Mouse (Mus musculus) CH12.LX (cell line): ENCODE data around the gene Ino80d. TPM values are rescaled to one million over a fixed set of nuclear protein-coding genes. Genes with fewer than 3 reads are reported as not detected.
A peak's percentile ranks its signal among the peaks of the same experiment; 100 is the strongest.

ENCODE experiments used
- DNase-seq: peaks from one replicate; pipeline ENCODE4 v3.0.0-alpha.2; 2013; ENCODE audit errors: extremely low read depth
- H3K27ac ChIP-seq: 2 replicates; pipeline ENCODE4 v1.5.1; 2012; ENCODE audit warnings: low read depth, mild to moderate bottlenecking, control low read depth, moderate library complexity; ENCODE audit not compliant: insufficient read depth
- H3K27me3 ChIP-seq: replicated peaks from 2 replicates; pipeline ENCODE3; 2012; ENCODE audit warnings: inconsistent platforms
- H3K36me3 ChIP-seq, 2 experiments: replicated peaks in 1 of 2; 2 replicates each; pipeline versions ENCODE3 to v1.6.1; 2012; ENCODE audit warnings: inconsistent platforms in 1 of 2, low read length in 1 of 2, mild to moderate bottlenecking in 1 of 2, mixed read lengths in 1 of 2, moderate library complexity in 1 of 2; ENCODE audit not compliant: control insufficient read depth in 1 of 2, insufficient read depth in 1 of 2
- H3K4me1 ChIP-seq, 2 experiments: 2 replicates each; pipeline ENCODE4 v1.6.1; 2012; ENCODE audit warnings: inconsistent platforms in 1 of 2, moderate library complexity in 1 of 2; ENCODE audit not compliant: insufficient read depth in 2 of 2, control insufficient read depth in 1 of 2
- H3K4me2 ChIP-seq: 2 replicates; pipeline ENCODE4 v1.6.1; 2012; ENCODE audit warnings: low read depth, mild to moderate bottlenecking, control low read depth; ENCODE audit not compliant: poor library complexity, insufficient read depth, severe bottlenecking
- H3K4me3 ChIP-seq, 3 experiments: fragments of 150-350 bp in 1 of 3; sonication (generic) in 1 of 3; replicated peaks in 1 of 3; 2 replicates each; pipeline versions ENCODE3 to v1.5.1; 2011 to 2012; ENCODE audit warnings: low read depth in 2 of 3, low read length in 2 of 3, mild to moderate bottlenecking in 2 of 3, moderate library complexity in 2 of 3, control low read depth in 1 of 3, improper control_type of control experiment in 1 of 3, inconsistent platforms in 1 of 3, mixed read lengths in 1 of 3; ENCODE audit not compliant: poor library complexity in 1 of 3
- H3K79me2 ChIP-seq: replicated peaks from 2 replicates; pipeline ENCODE4 v1.6.1; 2012; ENCODE audit warnings: mild to moderate bottlenecking, moderate library complexity; ENCODE audit not compliant: control insufficient read depth, poor library complexity, insufficient read depth, severe bottlenecking; ENCODE audit errors: extremely low read depth
- H3K9ac ChIP-seq: 2 replicates; pipeline ENCODE4 v1.6.1; 2012; ENCODE audit warnings: low read depth, mild to moderate bottlenecking, control low read depth, moderate library complexity; ENCODE audit not compliant: insufficient read depth
- H3K9me3 ChIP-seq: replicated peaks from 2 replicates; pipeline ENCODE3; 2012; ENCODE audit warnings: low read length, inconsistent platforms, mixed read lengths
- CTCF ChIP-seq, 2 experiments: IDR thresholded peaks in 1 of 2; conservative IDR thresholded peaks in 1 of 2; 2 replicates each; pipeline ENCODE4 v1.5.1; 2011 to 2012; ENCODE audit warnings: low read depth in 2 of 2, low read length in 2 of 2, improper control_type of control experiment in 1 of 2, inconsistent platforms in 1 of 2, mild to moderate bottlenecking in 1 of 2, moderate library complexity in 1 of 2
- E2F4 ChIP-seq: IDR thresholded peaks from 2 replicates; pipeline ENCODE4 v1.6.1; 2011; ENCODE audit warnings: low read depth, low read length, improper control_type of control experiment; ENCODE audit not compliant: insufficient replicate concordance
- EP300 ChIP-seq: IDR thresholded peaks from 2 replicates; pipeline ENCODE4 v1.6.1; 2011; ENCODE audit warnings: low read length, improper control_type of control experiment
- ETS1 ChIP-seq: conservative IDR thresholded peaks from 2 replicates; pipeline ENCODE4 v1.6.1; 2012; ENCODE audit warnings: low read depth, mild to moderate bottlenecking, inconsistent platforms, low read length, improper control_type of control experiment, moderate library complexity
- GABPA ChIP-seq: IDR thresholded peaks from 2 replicates; pipeline ENCODE4 v1.6.1; 2012; ENCODE audit warnings: low read depth, low read length, improper control_type of control experiment, inconsistent platforms; ENCODE audit not compliant: insufficient replicate concordance
- HCFC1 ChIP-seq: IDR thresholded peaks from 2 replicates; pipeline ENCODE4 v1.6.1; 2012; ENCODE audit warnings: low read depth, mild to moderate bottlenecking, inconsistent platforms, low read length, improper control_type of control experiment
- IRF4 ChIP-seq: IDR thresholded peaks from 2 replicates; pipeline ENCODE4 v1.6.1; 2014; ENCODE audit warnings: low read depth, mild to moderate bottlenecking, inconsistent platforms, low read length, improper control_type of control experiment
- JUN ChIP-seq: IDR thresholded peaks from 2 replicates; pipeline ENCODE4 v1.6.1; 2011; ENCODE audit warnings: low read depth, mild to moderate bottlenecking, low read length, improper control_type of control experiment, moderate library complexity; ENCODE audit not compliant: insufficient read depth
- JUND ChIP-seq: conservative IDR thresholded peaks from 2 replicates; pipeline ENCODE4 v1.6.1; 2011; ENCODE audit warnings: low read depth, low read length, improper control_type of control experiment
- MAFK ChIP-seq: IDR thresholded peaks from 2 replicates; pipeline ENCODE4 v1.6.1; 2011; ENCODE audit warnings: low read length, improper control_type of control experiment; ENCODE audit not compliant: insufficient replicate concordance
- MAX ChIP-seq: IDR thresholded peaks from 2 replicates; pipeline ENCODE4 v1.6.1; 2011; ENCODE audit warnings: low read length, improper control_type of control experiment
- MEF2A ChIP-seq: IDR thresholded peaks from 2 replicates; pipeline ENCODE4 v1.6.1; 2014; ENCODE audit warnings: low read depth, mild to moderate bottlenecking, inconsistent platforms, low read length, improper control_type of control experiment, borderline replicate concordance
- MXI1 ChIP-seq: IDR thresholded peaks from 2 replicates; pipeline ENCODE4 v1.6.1; 2011; ENCODE audit warnings: mild to moderate bottlenecking, low read depth, low read length, improper control_type of control experiment
- MYC ChIP-seq: IDR thresholded peaks from 2 replicates; pipeline ENCODE4 v1.6.1; 2011; ENCODE audit warnings: low read depth, mild to moderate bottlenecking, improper control_type of control experiment, low read length
- NELFE ChIP-seq: IDR thresholded peaks from 2 replicates; pipeline ENCODE4 v1.6.1; 2011; ENCODE audit warnings: low read depth, low read length, improper control_type of control experiment
- NRF1 ChIP-seq: IDR thresholded peaks from 2 replicates; pipeline ENCODE4 v1.6.1; 2014; ENCODE audit warnings: low read depth, mild to moderate bottlenecking, inconsistent platforms, low read length, improper control_type of control experiment, moderate library complexity
- PAX5 ChIP-seq: IDR thresholded peaks from 2 replicates; pipeline ENCODE4 v1.6.1; 2012; ENCODE audit warnings: low read length, inconsistent platforms, mixed read lengths
- POLR2A ChIP-seq: IDR thresholded peaks from 2 replicates; pipeline ENCODE4 v1.6.1; 2011; ENCODE audit warnings: low read depth, mild to moderate bottlenecking, improper control_type of control experiment, low read length
- POLR2AphosphoS2 ChIP-seq: IDR thresholded peaks from 2 replicates; pipeline ENCODE4 v1.6.1; 2011; ENCODE audit warnings: low read depth, low read length, improper control_type of control experiment
- RAD21 ChIP-seq: IDR thresholded peaks from 2 replicates; pipeline ENCODE4 v1.6.1; 2011; ENCODE audit warnings: low read depth, mild to moderate bottlenecking, low read length, improper control_type of control experiment, moderate library complexity
- RCOR1 ChIP-seq: conservative IDR thresholded peaks from 2 replicates; pipeline ENCODE4 v1.6.1; 2012; ENCODE audit warnings: low read depth, mild to moderate bottlenecking, inconsistent platforms, low read length, improper control_type of control experiment
- SIN3A ChIP-seq: IDR thresholded peaks from 2 replicates; pipeline ENCODE4 v1.6.1; 2012; ENCODE audit warnings: low read length, improper control_type of control experiment, inconsistent platforms
- SMC3 ChIP-seq: IDR thresholded peaks from 2 replicates; pipeline ENCODE4 v1.6.1; 2011; ENCODE audit warnings: low read depth, low read length, improper control_type of control experiment
- TBP ChIP-seq: conservative IDR thresholded peaks from 2 replicates; pipeline ENCODE4 v1.6.1; 2011; ENCODE audit warnings: low read depth, low read length, improper control_type of control experiment
- TCF12 ChIP-seq: IDR thresholded peaks from 2 replicates; pipeline ENCODE4 v1.6.1; 2014; ENCODE audit warnings: low read depth, mild to moderate bottlenecking, inconsistent platforms, low read length, improper control_type of control experiment
- UBTF ChIP-seq: IDR thresholded peaks from 2 replicates; pipeline ENCODE4 v1.6.1; 2012; ENCODE audit warnings: low read depth, mild to moderate bottlenecking, inconsistent platforms, low read length, improper control_type of control experiment, moderate library complexity
- ZKSCAN1 ChIP-seq: IDR thresholded peaks from 2 replicates; pipeline ENCODE4 v1.6.1; 2012; ENCODE audit warnings: low read depth, inconsistent platforms, low read length, improper control_type of control experiment, borderline replicate concordance
- ZMIZ1 ChIP-seq: IDR thresholded peaks from 2 replicates; pipeline ENCODE4 v1.6.1; 2012; ENCODE audit warnings: low read depth, mild to moderate bottlenecking, inconsistent platforms, low read length, improper control_type of control experiment
- ZNF384 ChIP-seq: IDR thresholded peaks from 2 replicates; pipeline ENCODE4 v1.6.1; 2012; ENCODE audit warnings: low read depth, low read length, improper control_type of control experiment, inconsistent platforms
- dilution Hi-C: fragments of 300-500 bp; cut with MboI; formaldehyde crosslinking; loops from 2 replicates; pipeline ENCODE4 v1.14.3; 2020; ENCODE audit warnings: low sequenced_read_pairs; ENCODE audit not compliant: extremely low pct_unique_long_range_greater_than_20kb, extremely low pct_ligation_motif_present
- in situ Hi-C: fragments of 300-500 bp; cut with MboI; formaldehyde crosslinking; loops from 3 replicates; pipeline ENCODE4 v1.14.3; 2019; ENCODE audit warnings: low sequenced_read_pairs, low pct_ligation_motif_present, low pct_unique_long_range_greater_than_20kb, mixed read lengths
- polyA plus RNA-seq: library from polyadenylated mRNA; unstranded; fragments of >175 nt; gene quantifications from 2 replicates; pipeline ENCODE4 v1.2.1, GENCODE M21; 2012; ENCODE audit warnings: low read depth; ENCODE audit not compliant: insufficient read length
- total RNA-seq, 2 experiments: library from RNA; depleted of rRNA; stranded (reverse); fragments of 300-350 nt in 1 of 2; fragments of >200 nt in 1 of 2; gene quantifications; 2 replicates each; pipeline ENCODE4 v1.2.3; 2012 to 2014

Ino80d gene
- total and polyA plus RNA-seq, 3 experiments, result 4.5 to 5.8 (median 4.6) TPM

DNA sequence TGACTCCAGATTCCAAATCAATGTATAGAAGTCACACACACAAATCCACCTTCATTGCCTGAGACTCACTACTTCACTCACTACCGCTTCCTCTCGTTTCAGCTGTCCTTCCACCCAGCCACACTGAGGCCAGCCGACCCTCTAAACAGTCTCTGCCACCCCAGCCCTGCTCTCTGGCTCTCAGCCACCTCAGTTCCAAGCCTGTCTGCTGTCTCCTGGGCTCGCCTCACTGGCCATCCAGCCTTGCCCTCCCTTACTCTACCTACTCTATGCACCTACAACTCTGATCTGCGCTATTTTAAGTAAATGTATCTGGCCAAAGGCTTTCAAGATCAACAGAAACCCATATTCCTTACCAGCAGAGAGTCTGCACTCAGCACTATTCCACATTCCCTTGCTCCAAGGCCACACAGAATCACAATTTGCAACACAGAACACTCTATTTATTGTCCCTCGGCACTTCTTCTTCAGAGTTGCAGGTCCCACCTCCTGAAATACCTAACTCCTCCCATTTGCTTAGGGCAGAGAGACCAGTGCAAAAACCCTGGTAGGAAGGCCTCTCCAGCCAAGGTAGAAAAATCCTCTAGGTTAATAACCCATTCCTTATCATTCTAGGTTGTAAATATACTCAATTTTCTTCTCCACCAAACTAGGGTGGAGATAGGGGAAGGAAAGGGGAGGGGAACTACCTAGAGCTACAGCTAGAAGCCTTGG is 6.7 kb downstream of the Ino80d start:
- peak overlapping the region; percentile 19; the same call in 1 of the 2 replicates for H3K27ac ChIP-seq
- peaks cover 12 to 44% of the 10 kb centered on the region in 2 experiments for H3K4me1 ChIP-seq
- TF ChIP-seq EP300 (no peak), POLR2A (no peak), SMC3 (no peak), GABPA (no peak), NRF1 (no peak), E2F4 (no peak), HCFC1 (no peak), UBTF (no peak), ZMIZ1 (no peak), MXI1 (no peak), RAD21 (no peak), PAX5 (no peak), ETS1 (no peak), MAFK (no peak), POLR2AphosphoS2 (no peak), IRF4 (no peak), ZNF384 (no peak), TCF12 (no peak), RCOR1 (no peak)
- peak overlapping the region; percentile 72 for H3K4me2 ChIP-seq
- dilution Hi-C loops, result no loop called here
- peaks cover 68% of the 10 kb centered on the region for H3K79me2 ChIP-seq
- DNase-seq, result peak; percentile 21
- peak overlapping the region in 1 of 3 experiments; percentile 3 for H3K4me3 ChIP-seq
- H3K9ac ChIP-seq, result peak overlapping the region; percentile 9; the same call in 1 of the 2 replicates
- H3K36me3 ChIP-seq, result peaks cover 12 to 33% of the 10 kb centered on the region in 2 experiments
- H3K9me3 ChIP-seq, result no peaks in the 10 kb centered on the region
- in situ Hi-C loops, result no loop called here
- H3K27me3 ChIP-seq, result no peaks in the 10 kb centered on the region

DNA sequence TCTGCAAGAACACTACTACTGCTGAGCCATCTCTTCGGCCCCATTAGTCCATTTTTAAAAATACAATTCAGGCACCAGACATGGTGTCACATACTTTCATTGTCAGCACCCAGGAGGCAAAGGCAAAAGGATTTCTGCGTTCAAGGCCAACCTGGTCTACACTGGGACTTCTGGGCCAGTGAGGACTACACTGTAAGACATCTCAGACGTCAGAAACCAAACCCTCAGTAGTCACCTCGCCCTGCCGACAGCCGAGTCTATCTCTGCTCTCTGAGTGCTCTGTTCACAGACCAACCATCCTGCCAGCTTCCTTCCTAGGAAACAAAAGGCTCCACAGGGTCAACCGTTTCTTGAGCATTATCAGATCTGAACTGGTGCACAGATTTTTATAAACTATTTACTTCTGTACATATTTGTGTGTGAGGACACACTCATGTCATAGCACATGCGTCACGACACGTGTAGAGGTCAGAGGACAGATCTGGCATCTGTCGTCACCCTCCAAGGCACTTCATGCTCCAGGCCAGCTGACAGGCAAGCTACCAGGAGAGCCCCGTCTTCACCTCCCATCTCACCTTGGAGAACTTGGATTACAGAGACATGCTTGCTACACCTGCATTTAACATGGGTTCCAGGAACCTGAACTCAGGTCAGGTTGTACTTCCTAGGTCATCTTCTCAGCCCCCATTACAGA is 11.6 kb downstream of the Ino80d start:
- dilution Hi-C loops (no loop called here), in situ Hi-C loops (no loop called here)

More for the DNA sequence above, 11.6 kb downstream of the Ino80d start:
- H3K36me3 ChIP-seq, result peaks cover 35 to 71% of the 10 kb centered on the region in 2 experiments
- H3K4me2 ChIP-seq, result no peak overlapping the region
- peaks cover 33% of the 10 kb centered on the region for H3K79me2 ChIP-seq
- no peak overlapping the region for H3K27ac ChIP-seq
- peaks cover 4 to 8% of the 10 kb centered on the region in 2 experiments for H3K4me1 ChIP-seq
- H3K9me3 ChIP-seq, result no peaks in the 10 kb centered on the region
- no peak for TF ChIP-seq MXI1
- TF ChIP-seq NELFE, result no peak
- TF ChIP-seq IRF4, result no peak
- no peak for TF ChIP-seq TBP
- no peak for TF ChIP-seq SIN3A
- TF ChIP-seq MAX, result no peak
- no peak for TF ChIP-seq POLR2A
- TF ChIP-seq PAX5, result no peak
- no peak for TF ChIP-seq ZKSCAN1
- TF ChIP-seq ZNF384, result no peak
- TF ChIP-seq ETS1, result no peak
- no peak for TF ChIP-seq MEF2A
- TF ChIP-seq RAD21, result no peak
- no peak for TF ChIP-seq MYC
- no peak for TF ChIP-seq CTCF (conservative IDR thresholded peaks at IDR 0.05 in 1 of 2, IDR thresholded peaks at IDR 0.05 in 1 of 2; ENCODE audit: low read depth in 2 of 2, low read length in 2 of 2)
- no peak for TF ChIP-seq JUN
- TF ChIP-seq POLR2AphosphoS2, result no peak
- no peak for TF ChIP-seq JUND
- no peak overlapping the region for H3K9ac ChIP-seq
- H3K27me3 ChIP-seq, result no peaks in the 10 kb centered on the region
- no peak overlapping the region for H3K4me3 ChIP-seq
- no peak for DNase-seq
